Mouse (Mus musculus): ENCODE data around the gene Mus81. TPM values are rescaled to one million over a fixed set of nuclear protein-coding genes. Genes with fewer than 3 reads are reported as not detected.
"Not testable (repeated sequence)": the region's sequence is repeated elsewhere in the genome, so short reads cannot be mapped to it uniquely, and the experiment has no call there.

Gene Mus81
- polyA plus RNA-seq, 2 experiments, result 11.4 to 13.8 TPM

DNA sequence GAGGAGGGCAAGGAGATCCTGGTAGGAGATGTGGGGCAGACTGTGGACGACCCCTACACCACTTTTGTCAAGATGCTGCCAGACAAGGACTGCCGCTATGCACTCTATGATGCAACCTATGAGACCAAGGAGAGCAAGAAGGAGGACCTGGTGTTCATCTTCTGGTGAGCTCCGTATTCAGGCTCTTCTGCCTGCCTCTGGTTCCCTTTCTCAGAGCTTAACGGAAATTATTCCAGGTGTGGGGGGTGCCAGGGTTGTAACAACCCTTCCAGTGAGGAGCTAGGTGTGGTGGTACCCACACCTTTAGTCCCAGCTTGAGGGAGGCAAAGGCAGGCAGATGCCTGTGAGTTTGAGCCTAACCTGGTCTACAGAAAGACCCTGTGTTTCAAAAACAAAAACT is 4.4 kb upstream of the Mus81 start:
- no peak for TF ChIP-seq EP300 (IDR thresholded peaks at IDR 0.05; ENCODE audit: low read depth)
- TF ChIP-seq CTCF (IDR thresholded peaks at IDR 0.05; ENCODE audit: low read depth), result no peak
- 76% methylated on average over 4 of the region's 4 CpGs for WGBS (ENCODE audit: insufficient replicate concordance)
- DNase-seq (ENCODE audit: low read depth in 3 of 3, low spot score in 3 of 3), result no peak
- no peak overlapping the region for H3K9ac ChIP-seq (replicated peaks)
- peaks cover 11 to 17% of the 10 kb centered on the region in 2 experiments for H3K4me1 ChIP-seq (replicated peaks; ENCODE audit: control insufficient read depth in 2 of 2, insufficient read depth in 2 of 2, low read length in 1 of 2)
- H3K4me3 ChIP-seq (ENCODE audit: insufficient read depth in 1 of 2, low read depth in 2 of 2, low read length in 2 of 2), result no peak overlapping the region
- H3K9me3 ChIP-seq (ENCODE audit: control insufficient read depth, low read length), result no peaks in the 10 kb centered on the region
- peaks cover 48% of the 10 kb centered on the region for H3K36me3 ChIP-seq (replicated peaks; ENCODE audit: control insufficient read depth, insufficient read depth, low read depth)
- no peak overlapping the region for H3K27ac ChIP-seq
- ATAC-seq (ENCODE audit: insufficient read depth), result no peak
- no peaks in the 10 kb centered on the region for H3K27me3 ChIP-seq (ENCODE audit: control insufficient read depth, insufficient read depth, low read length)
- H3K4me2 ChIP-seq (ENCODE audit: low read depth), result no peak overlapping the region

DNA sequence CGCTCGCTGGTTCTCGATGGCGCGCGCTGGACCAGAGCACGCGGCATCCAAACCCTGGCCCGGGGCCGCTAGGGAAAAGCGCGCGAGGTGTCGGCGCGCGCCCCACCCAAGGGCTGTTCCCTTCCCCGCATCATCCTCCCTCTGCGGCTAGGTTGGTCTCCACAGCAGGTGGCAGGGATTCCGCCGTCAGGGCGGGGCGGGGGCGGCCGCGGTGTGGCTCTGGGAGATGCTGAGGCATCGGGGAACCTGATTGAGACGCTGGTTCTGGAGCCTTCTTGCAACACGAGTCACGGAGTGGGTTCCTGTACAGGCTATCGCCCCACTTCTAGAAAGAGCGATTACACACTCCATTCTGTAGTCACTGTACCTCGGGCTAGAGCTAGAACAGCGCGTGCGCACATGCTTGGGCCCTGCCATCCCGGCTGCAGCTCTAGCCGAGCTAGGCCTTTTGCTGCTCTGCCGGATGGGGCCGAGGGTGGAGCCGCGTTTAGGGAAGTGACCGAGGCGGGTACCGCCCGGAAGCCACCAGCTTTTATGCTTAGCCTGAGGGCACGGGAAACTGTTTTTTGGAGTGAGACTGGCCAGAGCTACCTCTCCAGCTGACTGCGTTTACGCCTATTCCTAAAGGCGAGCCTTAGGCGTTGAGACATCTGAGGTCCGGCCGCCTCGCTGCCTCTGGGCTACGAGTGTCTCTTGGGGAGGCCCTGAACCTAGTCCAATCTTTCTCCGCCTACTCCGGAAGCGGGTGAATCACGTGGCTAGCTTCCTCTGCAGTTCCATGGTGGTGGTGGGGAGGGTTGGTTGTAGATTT is 2.9 kb upstream of the Mus81 start:
- DNase-seq (ENCODE audit: low read depth in 3 of 3, low spot score in 3 of 3), result peak in 2 of 3 experiments; percentile 70 to 78
- ATAC-seq (ENCODE audit: insufficient read depth), result peak; percentile 38
- peak overlapping the region; percentile 81 to 91 for H3K4me3 ChIP-seq (ENCODE audit: insufficient read depth in 1 of 2, low read depth in 2 of 2, low read length in 2 of 2)
- H3K27ac ChIP-seq, result peak overlapping the region; percentile 91
- H3K4me2 ChIP-seq (ENCODE audit: low read depth), result peak overlapping the region; percentile 99
- peak overlapping the region; percentile 86 for H3K9ac ChIP-seq (replicated peaks)
- H3K36me3 ChIP-seq (replicated peaks; ENCODE audit: control insufficient read depth, insufficient read depth, low read depth), result peaks cover 38% of the 10 kb centered on the region
- H3K9me3 ChIP-seq (ENCODE audit: control insufficient read depth, low read length), result no peaks in the 10 kb centered on the region
- no peaks in the 10 kb centered on the region for H3K27me3 ChIP-seq (ENCODE audit: control insufficient read depth, insufficient read depth, low read length)
- TF ChIP-seq EP300 (IDR thresholded peaks at IDR 0.05; ENCODE audit: low read depth), result no peak
- TF ChIP-seq CTCF (IDR thresholded peaks at IDR 0.05; ENCODE audit: low read depth), result 0 out of 2 replicates have a peak, but pooled peaks have one; percentile 1
- peaks cover 19 to 24% of the 10 kb centered on the region in 2 experiments for H3K4me1 ChIP-seq (replicated peaks; ENCODE audit: control insufficient read depth in 2 of 2, insufficient read depth in 2 of 2, low read length in 1 of 2)
- WGBS (ENCODE audit: insufficient replicate concordance), result under 1% methylated on average over 59 of the region's 59 CpGs

DNA sequence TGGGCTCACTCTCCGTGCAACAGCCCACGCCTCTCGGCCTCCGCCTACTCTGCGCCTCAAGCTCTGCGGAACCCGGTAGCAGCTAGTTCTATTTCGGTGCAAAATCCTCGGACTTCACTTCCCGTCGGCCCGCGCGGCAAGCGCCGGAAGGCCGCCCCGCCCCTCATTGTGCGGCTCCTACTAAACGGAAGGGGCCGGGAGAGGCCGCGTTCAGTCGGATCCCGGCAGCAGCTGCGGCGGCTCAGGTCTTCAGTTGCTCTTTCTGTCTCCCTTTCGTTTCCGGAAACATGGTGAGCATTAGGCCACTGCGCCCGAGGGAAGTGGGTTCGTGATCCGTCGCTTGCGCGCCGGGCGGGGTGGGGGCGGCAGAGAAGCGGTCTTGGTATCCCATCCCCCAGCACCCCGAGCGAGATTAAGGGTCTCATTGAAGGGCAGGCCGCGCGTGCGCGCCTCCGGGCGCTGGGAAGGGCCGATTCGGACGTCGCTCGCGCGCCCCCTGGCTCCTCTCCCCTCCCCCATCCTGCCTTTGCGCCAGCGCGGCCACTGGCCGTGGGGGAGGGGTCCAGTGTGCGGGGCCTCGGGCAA is 2.2 kb upstream of the Mus81 start, which contains the start of gene Cfl1:
Cfl1 (plus strand) TSS at position 143 of the 585 bp plus-strand sequence.
- Histone ChIP-seq H3K9ac (replicated peaks) (peak within 1 kb of the TSS; percentile 86), H3K4me1 (replicated peaks; ENCODE audit: control insufficient read depth in 2 of 2, insufficient read depth in 2 of 2, low read length in 1 of 2) (peaks cover 19 to 24% of the 10 kb centered on the region in 2 experiments), H3K27ac (peak within 1 kb of the TSS; percentile 91), H3K27me3 (ENCODE audit: control insufficient read depth, insufficient read depth, low read length) (no peaks in the 10 kb centered on the region), H3K4me3 (ENCODE audit: insufficient read depth in 1 of 2, low read depth in 2 of 2, low read length in 2 of 2) (peak within 1 kb of the TSS; percentile 81 to 91), H3K36me3 (replicated peaks; ENCODE audit: control insufficient read depth, insufficient read depth, low read depth) (peaks cover 32% of the 10 kb centered on the region), H3K9me3 (ENCODE audit: control insufficient read depth, low read length) (no peaks in the 10 kb centered on the region), H3K4me2 (ENCODE audit: low read depth) (peak within 1 kb of the TSS; percentile 99)
- under 1% methylated on average over 60 of the region's 62 CpGs for WGBS (ENCODE audit: insufficient replicate concordance)
- TF ChIP-seq EP300 (IDR thresholded peaks at IDR 0.05; ENCODE audit: low read depth), result peak; percentile 14; the same call in 1 of the 2 replicates
- TF ChIP-seq CTCF (IDR thresholded peaks at IDR 0.05; ENCODE audit: low read depth), result no peak; the same call in 1 of the 2 replicates
- DNase-seq (ENCODE audit: low read depth in 3 of 3, low spot score in 3 of 3) (peak; percentile 92 to 94 (median 93)), ATAC-seq (ENCODE audit: insufficient read depth) (peak; percentile 63)

DNA sequence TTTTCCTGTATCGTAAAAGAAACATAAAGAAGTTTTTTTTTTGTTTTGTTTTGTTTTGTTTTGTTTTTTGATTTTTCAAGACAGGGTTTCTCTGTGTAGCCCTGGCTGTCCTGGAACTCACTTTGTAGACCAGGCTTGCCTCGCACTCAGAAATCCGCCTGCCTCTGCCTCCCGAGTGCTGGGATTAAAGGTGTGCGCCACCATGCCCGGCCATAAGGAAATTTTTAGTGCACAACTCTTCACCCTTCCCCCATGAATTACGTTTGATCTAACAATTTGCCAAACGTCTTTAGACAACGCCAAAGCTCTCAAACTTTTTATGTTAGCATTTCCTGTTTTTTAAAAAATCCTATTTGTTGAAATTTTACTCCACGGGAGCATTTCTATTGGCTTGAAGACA is 1.5 kb upstream of the Mus81 start:
- H3K9me3 ChIP-seq (ENCODE audit: control insufficient read depth, low read length); ATAC-seq (ENCODE audit: insufficient read depth); H3K27me3 ChIP-seq (ENCODE audit: control insufficient read depth, insufficient read depth, low read length); DNase-seq (ENCODE audit: low read depth in 3 of 3, low spot score in 3 of 3): not testable (repeated sequence)
- WGBS (ENCODE audit: insufficient replicate concordance), result 32% methylated on average over 10 of the region's 10 CpGs
- Histone ChIP-seq H3K9ac (replicated peaks) (peak overlapping the region; percentile 7; the same call in 1 of the 2 replicates), H3K36me3 (replicated peaks; ENCODE audit: control insufficient read depth, insufficient read depth, low read depth) (peaks cover 27% of the 10 kb centered on the region), H3K4me1 (replicated peaks; ENCODE audit: control insufficient read depth in 2 of 2, insufficient read depth in 2 of 2, low read length in 1 of 2) (peaks cover 19 to 24% of the 10 kb centered on the region in 2 experiments), H3K4me2 (ENCODE audit: low read depth) (peak overlapping the region; percentile 99), H3K27ac (peak overlapping the region; percentile 91), H3K4me3 (ENCODE audit: insufficient read depth in 1 of 2, low read depth in 2 of 2, low read length in 2 of 2) (peak overlapping the region in 1 of 2 experiments; percentile 81; a peak in 2 of 4 replicates)

All from liver, embryonic 14.5 days (tissue).